Comparison of ENCODE assay signal across 12 mouse cellular contexts in genomic region chr5:147716276-147716675, GRCm38 (mm10). TPM values are rescaled to one million over a fixed set of nuclear protein-coding genes. Genes with fewer than 3 reads are reported as not detected.
DNase-seq lines count a peak whose midpoint lies in the region; TF ChIP-seq lines count a peak whose summit lies in the region.
"Had no signal": no experiment of that assay in that cellular context is flagged by ENCODE, and none has a peak within 500 bp of the region (broad histone marks: within the 10 kb centered on the region; RNA-seq: fewer than 3 reads in every experiment).

No protein-coding gene starts in this region.

- intact Hi-C loops in heart, postnatal 36 days (cut with DNase I) = loop anchor here (5.0 kb wide), 1 partner anchor 34 kb away; no protein-coding TSS in a partner anchor
- intact Hi-C loops in left cerebral cortex, postnatal 36 days (cut with DNase I) = no loop called here

- DNase-seq in heart, adult 11 months = peak; percentile 92
- no peak for DNase-seq in heart, postnatal 36 days
- DNase-seq in left cerebral cortex, postnatal 36 days (ENCODE audit: low spot score in 2 of 2) = peak; percentile 9 to 13
- DNase-seq in left cerebral cortex, adult 9 months (ENCODE audit: low spot score in 2 of 2) = no peak
- peak; percentile 87 for DNase-seq in Muller cell, postnatal 12 days (ENCODE audit: inconsistent ontology term)
- peak; percentile 63 for DNase-seq in brain, embryonic 14.5 days (ENCODE audit: low read depth)
- no peak for DNase-seq in thymus, postnatal 14 days
- DNase-seq: cerebellum, adult 11-12 months; embryo, embryonic 11 days; gastrocnemius, postnatal 10 days; kidney, adult 2 months; thymus, adult 18-20 months had no signal

- no peak for TF ChIP-seq POLR2A in brain, embryonic 14.5 days (IDR thresholded peaks at IDR 0.05; ENCODE audit: borderline replicate concordance, extremely low read depth, insufficient read depth, insufficient read length, poor library complexity, severe bottlenecking)

- TF ChIP-seq CTCF in brain, embryonic 14.5 days (IDR thresholded peaks at IDR 0.05; ENCODE audit: borderline replicate concordance, extremely low read depth, insufficient read depth, insufficient read length) = no peak

RNA-seq across cellular contexts. Expression of gene Flt1, which starts 9.5 kb away (rescaled TPM):
- 10 to 100 TPM; 61.4 to 87.8 TPM for total RNA-seq in heart, postnatal 36 days (2021)
- 10 to 100 TPM; 30.5 to 41.9 TPM for total RNA-seq in left cerebral cortex, postnatal 36 days (2021)
- 4.5 and 8.1 TPM in 2 replicates for polyA plus RNA-seq in brain, embryonic 14.5 days (2012; rRNA removed)

Comparison
In these comparisons a context has a peak if more than half of its experiments do, and no peak if none do; other contexts are left out.
1. DNase-seq: peak in heart, adult 11 months (single experiment), left cerebral cortex, postnatal 36 days (2 of 2), Muller cell, postnatal 12 days (single experiment) and brain, embryonic 14.5 days (single experiment); none in heart, postnatal 36 days (0 of 2), left cerebral cortex, adult 9 months (0 of 2) and thymus, postnatal 14 days (single experiment).